Mouse (Mus musculus): ENCODE measurements around the gene Sytl5. TPM values are rescaled to one million over a fixed set of nuclear protein-coding genes. Genes with fewer than 3 reads are reported as not detected.

The Sytl5 gene
- polyA plus RNA-seq (2014; fragmentation: Nextera tagmentation; extraction: Ambion mirVana) = 0.23 and 0.54 TPM in 2 replicates

- DNase-seq (ENCODE audit: low spot score) (no peak), ATAC-seq (ENCODE audit: insufficient read depth, low FRiP score, low TSS enrichment) (no peak)
- H3K9me3 ChIP-seq (ENCODE audit: control insufficient read depth, low read length) = no peaks in the 10 kb centered on the region
- 64% methylated on average over 2 of the region's 2 CpGs for WGBS
- no peak within 1 kb of the TSS for H3K4me3 ChIP-seq (ENCODE audit: low read depth, low read length)
- no peak within 1 kb of the TSS for H3K27ac ChIP-seq (ENCODE audit: low read depth, low read length)
- no peak within 1 kb of the TSS for H3K9ac ChIP-seq (ENCODE audit: low read length)
- H3K36me3 ChIP-seq (ENCODE audit: control insufficient read depth, insufficient read depth, low read length) = no peaks in the 10 kb centered on the region
- no peaks in the 10 kb centered on the region for H3K4me1 ChIP-seq (ENCODE audit: control insufficient read depth, insufficient read depth, low read length)
- H3K27me3 ChIP-seq (ENCODE audit: control insufficient read depth, insufficient read depth, low read length) = no peaks in the 10 kb centered on the region
- H3K4me2 ChIP-seq (ENCODE audit: low read depth) = no peak within 1 kb of the TSS
These were observed at the start of gene Sytl5 for GRCm38 (mm10) chrX:9885322-9885721. Gene Sytl5, plus strand, starts transcription at chrX:9885622.

GRCm38 (mm10) chrX:9846628-9847027, 38.8 kb upstream of the Sytl5 start, which contains the start of gene Hypm:
Gene Hypm, plus strand, starts transcription at chrX:9846928.
- no peak for ATAC-seq (ENCODE audit: insufficient read depth, low FRiP score, low TSS enrichment)
- 84% methylated on average over 3 of the region's 3 CpGs for WGBS
- H3K36me3 ChIP-seq (ENCODE audit: control insufficient read depth, insufficient read depth, low read length) = no peaks in the 10 kb centered on the region

GRCm38 (mm10) chrX:9849403-9849802, 36.0 kb upstream of the Sytl5 start, which contains the start of gene H2al3:
Gene H2al3, plus strand, starts transcription at chrX:9849703.
- Histone ChIP-seq H3K36me3 (ENCODE audit: control insufficient read depth, insufficient read depth, low read length) (no peaks in the 10 kb centered on the region), H3K4me3 (ENCODE audit: low read depth, low read length) (no peak within 1 kb of the TSS), H3K4me1 (ENCODE audit: control insufficient read depth, insufficient read depth, low read length) (no peaks in the 10 kb centered on the region), H3K9me3 (ENCODE audit: control insufficient read depth, low read length) (no peaks in the 10 kb centered on the region), H3K27me3 (ENCODE audit: control insufficient read depth, insufficient read depth, low read length) (no peaks in the 10 kb centered on the region), H3K4me2 (ENCODE audit: low read depth) (no peak within 1 kb of the TSS), H3K9ac (ENCODE audit: low read length) (no peak within 1 kb of the TSS), H3K27ac (ENCODE audit: low read depth, low read length) (no peak within 1 kb of the TSS)
- no peak for ATAC-seq (ENCODE audit: insufficient read depth, low FRiP score, low TSS enrichment)
- WGBS = 35% methylated on average over 1 of the region's 1 CpGs
- no peak for DNase-seq (ENCODE audit: low spot score)

More at GRCm38 (mm10) chrX:9846628-9847027, 38.8 kb upstream of the Sytl5 start, which contains the start of gene Hypm:
- no peaks in the 10 kb centered on the region for H3K4me1 ChIP-seq (ENCODE audit: control insufficient read depth, insufficient read depth, low read length)
- no peak for DNase-seq (ENCODE audit: low spot score)
- H3K9ac ChIP-seq (ENCODE audit: low read length) = no peak within 1 kb of the TSS
- no peak within 1 kb of the TSS for H3K27ac ChIP-seq (ENCODE audit: low read depth, low read length)
- H3K9me3 ChIP-seq (ENCODE audit: control insufficient read depth, low read length) = no peaks in the 10 kb centered on the region
- H3K4me3 ChIP-seq (ENCODE audit: low read depth, low read length) = no peak within 1 kb of the TSS
- no peaks in the 10 kb centered on the region for H3K27me3 ChIP-seq (ENCODE audit: control insufficient read depth, insufficient read depth, low read length)
- H3K4me2 ChIP-seq (ENCODE audit: low read depth) = no peak within 1 kb of the TSS

- H3K9me3 ChIP-seq (ENCODE audit: control insufficient read depth, low read length) = no peaks in the 10 kb centered on the region
- H3K9ac ChIP-seq (ENCODE audit: low read length) = no peak overlapping the region
- no peaks in the 10 kb centered on the region for H3K36me3 ChIP-seq (ENCODE audit: control insufficient read depth, insufficient read depth, low read length)
- no peaks in the 10 kb centered on the region for H3K4me1 ChIP-seq (ENCODE audit: control insufficient read depth, insufficient read depth, low read length)
- DNase-seq (ENCODE audit: low spot score) (no peak), ATAC-seq (ENCODE audit: insufficient read depth, low FRiP score, low TSS enrichment) (no peak)
- H3K4me2 ChIP-seq (ENCODE audit: low read depth) = no peak overlapping the region
- H3K27ac ChIP-seq (ENCODE audit: low read depth, low read length) = no peak overlapping the region
- no peaks in the 10 kb centered on the region for H3K27me3 ChIP-seq (ENCODE audit: control insufficient read depth, insufficient read depth, low read length)
- H3K4me3 ChIP-seq (ENCODE audit: low read depth, low read length) = no peak overlapping the region
- 92% methylated on average over 2 of the region's 2 CpGs for WGBS
These were observed 23.6 kb upstream of the Sytl5 start for GRCm38 (mm10) chrX:9861859-9862258.

- Histone ChIP-seq H3K4me3 (ENCODE audit: low read depth, low read length) (no peak overlapping the region), H3K4me1 (ENCODE audit: control insufficient read depth, insufficient read depth, low read length) (no peaks in the 10 kb centered on the region), H3K4me2 (ENCODE audit: low read depth) (no peak overlapping the region), H3K27ac (ENCODE audit: low read depth, low read length) (no peak overlapping the region), H3K27me3 (ENCODE audit: control insufficient read depth, insufficient read depth, low read length) (no peaks in the 10 kb centered on the region), H3K9ac (ENCODE audit: low read length) (no peak overlapping the region), H3K36me3 (ENCODE audit: control insufficient read depth, insufficient read depth, low read length) (no peaks in the 10 kb centered on the region), H3K9me3 (ENCODE audit: control insufficient read depth, low read length) (no peaks in the 10 kb centered on the region)
- 91% methylated on average over 2 of the region's 2 CpGs for WGBS
- ATAC-seq (ENCODE audit: insufficient read depth, low FRiP score, low TSS enrichment) = no peak
- DNase-seq (ENCODE audit: low spot score) = no peak
These were observed 9.9 kb upstream of the Sytl5 start for GRCm38 (mm10) chrX:9875519-9875918.

GRCm38 (mm10) chrX:9909572-9909971, 24.1 kb downstream of the Sytl5 start:
- H3K4me2 ChIP-seq (ENCODE audit: low read depth) = no peak overlapping the region
- DNase-seq (ENCODE audit: low spot score) (no peak), ATAC-seq (ENCODE audit: insufficient read depth, low FRiP score, low TSS enrichment) (no peak)
- H3K9ac ChIP-seq (ENCODE audit: low read length) = no peak overlapping the region
- no peak overlapping the region for H3K4me3 ChIP-seq (ENCODE audit: low read depth, low read length)
- no peaks in the 10 kb centered on the region for H3K4me1 ChIP-seq (ENCODE audit: control insufficient read depth, insufficient read depth, low read length)
- 70% methylated on average over 2 of the region's 2 CpGs for WGBS
- no peaks in the 10 kb centered on the region for H3K36me3 ChIP-seq (ENCODE audit: control insufficient read depth, insufficient read depth, low read length)
- H3K27ac ChIP-seq (ENCODE audit: low read depth, low read length) = no peak overlapping the region
- no peaks in the 10 kb centered on the region for H3K9me3 ChIP-seq (ENCODE audit: control insufficient read depth, low read length)
- no peaks in the 10 kb centered on the region for H3K27me3 ChIP-seq (ENCODE audit: control insufficient read depth, insufficient read depth, low read length)

- no peak for ATAC-seq (ENCODE audit: insufficient read depth, low FRiP score, low TSS enrichment)
These were observed 48.4 kb downstream of the Sytl5 start for GRCm38 (mm10) chrX:9933839-9934238.

GRCm38 (mm10) chrX:9984094-9984669, 98.8 kb downstream of the Sytl5 start:
- ATAC-seq (ENCODE audit: insufficient read depth, low FRiP score, low TSS enrichment) = no peak
- Histone ChIP-seq H3K36me3 (ENCODE audit: control insufficient read depth, insufficient read depth, low read length) (no peaks in the 10 kb centered on the region), H3K9me3 (ENCODE audit: control insufficient read depth, low read length) (no peaks in the 10 kb centered on the region), H3K27ac (ENCODE audit: low read depth, low read length) (no peak overlapping the region), H3K4me2 (ENCODE audit: low read depth) (no peak overlapping the region), H3K27me3 (ENCODE audit: control insufficient read depth, insufficient read depth, low read length) (no peaks in the 10 kb centered on the region), H3K4me1 (ENCODE audit: control insufficient read depth, insufficient read depth, low read length) (no peaks in the 10 kb centered on the region), H3K4me3 (ENCODE audit: low read depth, low read length) (no peak overlapping the region), H3K9ac (ENCODE audit: low read length) (no peak overlapping the region)
- no peak for DNase-seq (ENCODE audit: low spot score)

More at GRCm38 (mm10) chrX:9933839-9934238, 48.4 kb downstream of the Sytl5 start:
- Histone ChIP-seq H3K9me3 (ENCODE audit: control insufficient read depth, low read length) (no peaks in the 10 kb centered on the region), H3K27me3 (ENCODE audit: control insufficient read depth, insufficient read depth, low read length) (no peaks in the 10 kb centered on the region), H3K4me2 (ENCODE audit: low read depth) (no peak overlapping the region), H3K27ac (ENCODE audit: low read depth, low read length) (no peak overlapping the region), H3K36me3 (ENCODE audit: control insufficient read depth, insufficient read depth, low read length) (no peaks in the 10 kb centered on the region), H3K4me1 (ENCODE audit: control insufficient read depth, insufficient read depth, low read length) (no peaks in the 10 kb centered on the region), H3K4me3 (ENCODE audit: low read depth, low read length) (no peak overlapping the region), H3K9ac (ENCODE audit: low read length) (no peak overlapping the region)
- DNase-seq (ENCODE audit: low spot score) = no peak

- WGBS = 84% methylated on average over 1 of the region's 1 CpGs
- Histone ChIP-seq H3K9me3 (ENCODE audit: control insufficient read depth, low read length) (no peaks in the 10 kb centered on the region), H3K4me3 (ENCODE audit: low read depth, low read length) (no peak overlapping the region), H3K4me2 (ENCODE audit: low read depth) (no peak overlapping the region), H3K27ac (ENCODE audit: low read depth, low read length) (no peak overlapping the region), H3K4me1 (ENCODE audit: control insufficient read depth, insufficient read depth, low read length) (no peaks in the 10 kb centered on the region), H3K9ac (ENCODE audit: low read length) (no peak overlapping the region), H3K36me3 (ENCODE audit: control insufficient read depth, insufficient read depth, low read length) (no peaks in the 10 kb centered on the region), H3K27me3 (ENCODE audit: control insufficient read depth, insufficient read depth, low read length) (no peaks in the 10 kb centered on the region)
- no peak for DNase-seq (ENCODE audit: low spot score)
- ATAC-seq (ENCODE audit: insufficient read depth, low FRiP score, low TSS enrichment) = no peak
These were observed 115.3 kb downstream of the Sytl5 start for GRCm38 (mm10) chrX:10000718-10001117.

Data from neural tube, embryonic 11.5 days (tissue).